Mouse (Mus musculus) intestine, embryonic 14.5 days (tissue): ENCODE data around the gene Akap9. TPM values are rescaled to one million over a fixed set of nuclear protein-coding genes. Genes with fewer than 3 reads are reported as not detected.

Source experiments
- ATAC-seq: fragments of 200-750 bp; cut with Nextera tagmentation; replicated peaks from 2 replicates; pipeline ENCODE4 v1.8.0; 2017; ENCODE audit warnings: low read depth, moderate number of reproducible peaks, moderate TSS enrichment, moderate library complexity; ENCODE audit not compliant: low FRiP score, low TSS enrichment
- DNase-seq: peaks from one replicate; pipeline ENCODE4 v3.0.0-alpha.2; 2018; ENCODE audit warnings: low spot score
- H3K27ac ChIP-seq: fragments of 300-500 bp; sonication (generic); 2 replicates; pipeline ENCODE4 v1.5.1; 2014; ENCODE audit warnings: low read depth, mild to moderate bottlenecking, control low read depth
- H3K27me3 ChIP-seq: fragments of 300-500 bp; sonication (generic); replicated peaks from 2 replicates; pipeline ENCODE4 v1.6.1; 2014; ENCODE audit warnings: low read length, control low read depth; ENCODE audit not compliant: control insufficient read depth, insufficient read depth
- H3K36me3 ChIP-seq: fragments of 300-500 bp; sonication (generic); 2 replicates; pipeline ENCODE4 v1.6.1; 2014; ENCODE audit warnings: low read length, control low read depth; ENCODE audit not compliant: control insufficient read depth, insufficient read depth
- H3K4me1 ChIP-seq: fragments of 300-500 bp; sonication (generic); replicated peaks from 2 replicates; pipeline ENCODE4 v1.6.1; 2014; ENCODE audit warnings: low read length, control low read depth, mixed read lengths; ENCODE audit not compliant: control insufficient read depth, insufficient read depth
- H3K4me2 ChIP-seq: fragments of 300-500 bp; sonication (generic); 2 replicates; pipeline ENCODE4 v1.6.1; 2014; ENCODE audit warnings: low read length
- H3K4me3 ChIP-seq: fragments of 300-500 bp; sonication (generic); 2 replicates; pipeline ENCODE4 v1.5.1; 2014; ENCODE audit warnings: low read depth, low read length, control low read depth, mixed read lengths
- H3K9ac ChIP-seq: fragments of 300-500 bp; sonication (generic); 2 replicates; pipeline ENCODE4 v1.6.1; 2014; ENCODE audit warnings: mild to moderate bottlenecking, low read length
- H3K9me3 ChIP-seq: fragments of 300-500 bp; sonication (generic); 2 replicates; pipeline ENCODE4 v1.6.1; 2016; ENCODE audit warnings: low read length, control low read depth; ENCODE audit not compliant: control insufficient read depth
- WGBS: fragments of 180-500 bp; shearing (Covaris S2); extraction: QIAGEN DNeasy Blood & Tissue Kit; methylation state at CpG from one replicate; pipeline ENCODE4 v1.1.7; 2014; 5-methylcytosine and 5-hydroxymethylcytosine counted together
- polyA plus RNA-seq: library from polyadenylated mRNA; unstranded; fragments of >200 nt; fragmentation: Nextera tagmentation; extraction: Ambion mirVana; gene quantifications from 2 replicates; pipeline ENCODE4 v1.2.1, GENCODE M21; 2014

Gene Akap9
- polyA plus RNA-seq, 1 experiment from 2014 or later: 129 TPM

DNA sequence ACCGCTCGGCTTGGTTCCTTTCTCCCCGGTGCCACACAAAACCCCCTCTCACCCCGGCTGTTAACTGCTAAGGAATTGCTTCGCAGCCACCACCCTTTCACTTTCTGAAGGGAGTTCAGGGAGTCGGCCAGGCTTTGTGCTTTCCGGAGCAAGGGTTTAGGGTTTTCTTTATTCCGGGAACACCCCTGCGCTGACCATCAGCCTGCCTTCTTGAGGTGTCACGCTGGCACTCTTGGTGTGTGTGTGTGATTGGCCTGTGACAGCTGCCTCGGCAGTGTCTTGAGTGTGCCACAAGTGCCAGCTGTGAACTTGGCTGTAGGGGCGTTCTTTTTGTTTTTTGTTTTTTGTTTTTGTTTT lies 814 bp downstream of the Akap9 start:
- Histone ChIP-seq H3K27ac (peak overlapping the region; percentile 90), H3K9me3 (no peaks in the 10 kb centered on the region), H3K4me3 (peak overlapping the region; percentile 88), H3K4me1 (peaks cover 9% of the 10 kb centered on the region), H3K27me3 (no peaks in the 10 kb centered on the region), H3K9ac (peak overlapping the region; percentile 95), H3K36me3 (no peaks in the 10 kb centered on the region), H3K4me2 (peak overlapping the region; percentile 77)
- peak; percentile 26 for ATAC-seq
- peak; percentile 75 for DNase-seq
- under 1% methylated on average over 12 of the region's 12 CpGs for WGBS

DNA sequence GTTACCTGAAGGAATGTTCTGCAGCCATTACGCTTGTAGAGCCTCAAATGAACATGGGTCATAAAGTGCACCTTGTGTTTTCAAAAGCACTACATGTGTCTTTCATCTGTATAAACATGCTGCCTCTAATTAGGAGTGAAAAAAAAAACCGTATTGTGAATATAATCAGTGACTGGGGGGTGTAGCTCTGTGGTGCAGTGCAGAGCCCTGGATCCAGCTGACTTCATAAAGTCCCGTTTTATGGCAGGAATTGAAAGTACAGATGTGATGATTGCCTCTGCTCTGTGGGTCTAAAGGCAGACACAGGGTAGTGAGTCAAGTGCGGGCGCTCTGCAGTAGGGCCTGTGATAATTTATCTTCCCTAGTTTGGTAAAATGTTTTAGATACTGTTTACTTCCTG lies 2.9 kb downstream of the Akap9 start:
- 62% methylated on average over 5 of the region's 5 CpGs for whole genome bisulfite sequencing
- ATAC-seq (no peak), DNase-seq (no peak)
- Histone ChIP-seq H3K9ac (no peak overlapping the region), H3K9me3 (no peaks in the 10 kb centered on the region), H3K27me3 (no peaks in the 10 kb centered on the region), H3K4me3 (no peak overlapping the region), H3K4me1 (peaks cover 9% of the 10 kb centered on the region), H3K27ac (no peak overlapping the region), H3K36me3 (no peaks in the 10 kb centered on the region), H3K4me2 (no peak overlapping the region)

DNA sequence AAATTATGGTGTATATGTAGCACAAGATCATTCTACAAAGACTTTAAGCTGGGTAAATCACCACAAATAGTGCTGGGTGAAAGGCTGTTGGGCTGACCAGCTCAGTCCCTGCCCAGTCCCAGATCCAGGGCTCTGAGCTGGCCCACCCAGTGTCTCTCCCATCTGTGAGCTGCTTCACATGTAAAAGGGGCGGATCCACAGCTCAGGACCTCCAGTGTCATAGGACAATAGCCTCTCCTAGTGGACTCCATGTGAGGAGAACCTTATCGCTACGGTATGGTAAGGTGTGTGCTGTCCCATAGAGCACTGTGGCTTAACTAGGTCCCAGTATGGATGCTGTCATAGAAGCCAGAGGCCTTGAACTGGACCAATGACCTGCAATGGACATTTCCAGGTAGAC lies 3.8 kb downstream of the Akap9 start:
- 88% methylated on average over 3 of the region's 3 CpGs for WGBS
- H3K9me3 ChIP-seq: no peaks in the 10 kb centered on the region
- H3K27ac ChIP-seq: no peak overlapping the region
- H3K9ac ChIP-seq: no peak overlapping the region
- peaks cover 9% of the 10 kb centered on the region for H3K4me1 ChIP-seq
- no peaks in the 10 kb centered on the region for H3K27me3 ChIP-seq
- ATAC-seq (no peak), DNase-seq (no peak)
- no peak overlapping the region for H3K4me3 ChIP-seq
- no peaks in the 10 kb centered on the region for H3K36me3 ChIP-seq
- H3K4me2 ChIP-seq: no peak overlapping the region

DNA sequence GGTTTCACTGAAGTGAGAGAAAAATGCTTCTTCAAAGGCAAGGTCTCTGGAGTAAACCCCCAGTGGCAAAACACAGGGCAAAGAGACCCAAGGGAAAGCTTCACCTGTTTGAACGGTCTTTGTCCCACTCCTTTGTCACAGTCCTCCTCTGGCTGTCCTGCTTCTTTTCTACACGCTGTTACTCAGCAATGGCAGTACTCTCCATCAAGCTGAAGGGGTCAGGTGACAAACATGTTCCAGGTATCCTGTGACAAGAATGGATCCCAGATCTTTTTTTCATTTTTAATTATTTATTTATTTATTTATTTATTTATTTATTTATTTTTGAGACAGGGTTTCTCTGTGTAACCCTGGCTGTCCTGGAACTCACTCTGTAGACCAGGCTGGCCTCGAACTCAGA lies 5.7 kb downstream of the Akap9 start:
- Histone ChIP-seq H3K36me3 (no peaks in the 10 kb centered on the region), H3K4me3 (no peak overlapping the region), H3K9ac (no peak overlapping the region), H3K9me3 (no peaks in the 10 kb centered on the region), H3K27ac (no peak overlapping the region), H3K4me2 (no peak overlapping the region), H3K4me1 (peaks cover 9% of the 10 kb centered on the region), H3K27me3 (no peaks in the 10 kb centered on the region)
- 90% methylated on average over 3 of the region's 3 CpGs for WGBS
- ATAC-seq (no peak), DNase-seq (no peak)

DNA sequence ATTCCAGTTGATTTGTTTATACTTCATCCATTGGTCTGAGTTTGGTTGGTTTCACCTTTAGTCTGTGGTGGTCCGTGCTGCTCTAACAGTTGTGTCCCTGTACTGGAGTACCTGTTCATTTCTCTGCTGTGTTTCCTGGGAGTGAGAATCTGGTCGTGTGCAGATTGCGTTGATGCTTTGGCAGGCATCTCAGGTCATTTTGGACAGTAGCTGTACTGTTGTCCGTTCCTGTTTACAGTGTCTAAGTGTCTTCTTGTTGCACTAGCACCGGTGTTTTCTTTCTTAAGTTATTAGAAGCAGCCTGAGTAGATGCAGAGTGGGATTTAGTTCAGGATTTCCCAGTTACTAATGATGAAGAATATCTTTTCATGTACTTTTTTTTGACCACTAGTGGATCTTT lies 7.4 kb downstream of the Akap9 start:
- no peaks in the 10 kb centered on the region for H3K36me3 ChIP-seq
- no peak overlapping the region for H3K27ac ChIP-seq
- 83% methylated on average over 5 of the region's 5 CpGs for WGBS
- no peaks in the 10 kb centered on the region for H3K4me1 ChIP-seq
- ATAC-seq (no peak), DNase-seq (no peak)
- no peak overlapping the region for H3K4me2 ChIP-seq
- no peaks in the 10 kb centered on the region for H3K27me3 ChIP-seq
- no peak overlapping the region for H3K4me3 ChIP-seq
- H3K9ac ChIP-seq: no peak overlapping the region
- H3K9me3 ChIP-seq: no peaks in the 10 kb centered on the region

DNA sequence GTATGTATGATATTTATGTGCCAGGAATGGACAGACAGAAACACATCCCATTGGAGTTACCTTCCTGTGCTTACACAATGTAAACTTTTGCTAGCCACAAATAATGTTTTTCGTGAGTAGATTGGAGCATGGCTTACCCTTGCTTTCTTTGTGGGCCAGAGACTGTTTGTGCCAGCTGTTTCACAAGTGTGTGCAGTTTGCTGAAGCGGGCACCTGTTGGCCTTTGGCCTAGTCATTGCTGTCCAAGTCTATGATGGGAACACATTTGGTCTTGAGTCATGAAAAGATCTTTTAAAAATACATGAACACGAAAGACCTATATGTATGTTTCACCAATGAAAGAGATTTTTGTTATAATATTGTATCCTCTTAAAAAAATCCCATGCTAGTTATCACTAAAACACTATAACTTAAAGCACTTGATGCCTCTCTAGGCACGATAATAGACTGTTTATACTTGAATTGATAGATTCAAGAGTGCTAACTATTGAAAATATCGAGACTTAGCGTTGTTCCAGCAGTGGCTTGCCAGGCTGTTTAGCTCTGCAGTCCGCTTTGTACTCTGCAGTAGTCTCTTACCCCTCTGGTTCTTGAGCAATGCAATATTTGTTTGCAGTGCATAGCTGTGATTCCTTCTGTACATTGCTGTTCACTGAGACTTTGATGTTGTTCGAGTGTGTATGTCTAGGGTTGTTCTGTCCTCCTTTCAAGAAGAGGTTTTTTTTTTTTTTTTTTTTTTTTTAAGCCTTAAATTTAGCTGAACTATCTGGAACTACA lies 8.1 kb downstream of the Akap9 start:
- H3K36me3 ChIP-seq: no peaks in the 10 kb centered on the region
- 77% methylated on average over 8 of the region's 8 CpGs for WGBS
- H3K27ac ChIP-seq: no peak overlapping the region
- no peak overlapping the region for H3K9ac ChIP-seq
- H3K4me3 ChIP-seq: no peak overlapping the region
- no peaks in the 10 kb centered on the region for H3K4me1 ChIP-seq
- no peaks in the 10 kb centered on the region for H3K9me3 ChIP-seq
- DNase-seq: no peak
- no peaks in the 10 kb centered on the region for H3K27me3 ChIP-seq
- H3K4me2 ChIP-seq: no peak overlapping the region
- ATAC-seq: no peak

DNA sequence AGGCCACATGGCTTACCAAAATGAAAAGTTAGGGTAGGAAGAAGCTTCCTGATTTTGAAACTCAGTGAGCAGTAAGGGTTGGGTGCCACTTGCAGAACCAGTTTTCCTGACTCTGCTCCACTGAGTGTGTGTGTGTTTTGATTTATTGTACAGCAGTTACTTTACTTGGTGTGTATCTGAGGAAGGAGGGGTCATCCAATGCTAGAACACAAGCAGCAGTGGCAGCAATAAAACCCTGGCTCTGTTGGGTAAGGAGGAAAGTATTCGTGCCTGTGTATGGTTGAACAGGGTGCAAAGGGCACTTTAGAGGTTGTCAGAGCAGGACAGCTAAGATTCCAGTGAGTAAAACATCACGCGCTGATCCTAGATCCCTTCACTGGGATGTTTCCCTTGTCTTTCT lies 11.1 kb downstream of the Akap9 start:
- H3K9me3 ChIP-seq: no peaks in the 10 kb centered on the region
- no peak overlapping the region for H3K4me3 ChIP-seq
- H3K27me3 ChIP-seq: no peaks in the 10 kb centered on the region
- peak; percentile 96 for ATAC-seq
- no peaks in the 10 kb centered on the region for H3K36me3 ChIP-seq
- no peak for DNase-seq
- no peaks in the 10 kb centered on the region for H3K4me1 ChIP-seq
- H3K27ac ChIP-seq: peak overlapping the region; percentile 69
- 71% methylated on average over 3 of the region's 3 CpGs for WGBS
- no peak overlapping the region for H3K9ac ChIP-seq
- H3K4me2 ChIP-seq: peak overlapping the region; percentile 22; the same call in 1 of the 2 replicates

DNA sequence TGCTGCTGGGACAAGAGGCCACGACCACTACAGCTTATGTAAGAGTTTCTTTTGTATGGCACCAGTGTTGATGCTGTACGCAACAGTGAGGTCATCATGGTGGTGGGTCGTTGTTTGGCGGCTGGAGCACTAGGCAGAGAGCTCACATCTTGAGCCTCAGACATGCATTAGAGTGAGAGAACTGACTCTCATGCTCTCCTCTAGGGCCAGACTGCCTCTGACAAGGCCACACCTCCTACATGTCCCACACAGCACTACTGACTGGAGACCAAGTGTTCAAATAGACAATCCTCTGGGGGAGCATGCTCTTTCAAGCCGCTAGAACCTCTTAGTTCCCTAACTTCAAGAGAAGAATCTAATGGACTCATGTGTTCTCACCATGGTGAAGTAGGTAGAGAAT lies 11.5 kb downstream of the Akap9 start:
- WGBS: 94% methylated on average over 5 of the region's 5 CpGs

DNA sequence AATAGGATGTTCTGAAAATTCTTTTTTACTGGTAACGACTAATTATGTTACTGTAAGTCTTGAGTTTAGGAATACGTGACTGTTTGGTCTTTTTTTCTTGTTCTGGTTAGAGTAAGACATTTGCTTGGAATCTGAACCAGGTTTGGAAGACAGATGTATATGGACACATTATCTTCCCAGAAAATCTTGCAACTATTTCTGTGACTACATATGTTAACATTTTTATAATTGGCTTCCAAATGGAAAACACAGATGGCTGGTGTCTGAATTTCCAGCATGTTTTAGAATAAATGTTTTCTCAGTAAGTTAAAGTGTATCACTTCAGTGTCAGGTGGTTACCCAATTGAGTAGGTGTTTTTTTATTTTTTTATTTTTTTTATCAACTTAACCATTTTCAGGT lies 13.4 kb downstream of the Akap9 start:
- H3K4me3 ChIP-seq: no peak overlapping the region
- WGBS: 94% methylated on average over 2 of the region's 2 CpGs

More for the DNA sequence above, 11.5 kb downstream of the Akap9 start:
- Histone ChIP-seq H3K36me3 (no peaks in the 10 kb centered on the region), H3K4me2 (peak overlapping the region; percentile 22; the same call in 1 of the 2 replicates), H3K27me3 (no peaks in the 10 kb centered on the region), H3K4me1 (no peaks in the 10 kb centered on the region), H3K4me3 (no peak overlapping the region), H3K9me3 (no peaks in the 10 kb centered on the region), H3K27ac (peak overlapping the region; percentile 47), H3K9ac (no peak overlapping the region)
- DNase-seq (no peak), ATAC-seq (peak; percentile 44)

More for the DNA sequence above, 13.4 kb downstream of the Akap9 start:
- H3K4me2 ChIP-seq: no peak overlapping the region
- H3K4me1 ChIP-seq: no peaks in the 10 kb centered on the region
- no peak overlapping the region for H3K27ac ChIP-seq
- no peaks in the 10 kb centered on the region for H3K36me3 ChIP-seq
- H3K9me3 ChIP-seq: no peaks in the 10 kb centered on the region
- ATAC-seq (no peak), DNase-seq (no peak)
- H3K27me3 ChIP-seq: no peaks in the 10 kb centered on the region
- no peak overlapping the region for H3K9ac ChIP-seq
